Mouse (Mus musculus) hindbrain, embryonic 16.5 days (tissue): Measurements from ENCODE around the gene Gprin1. TPM values are rescaled to one million over a fixed set of nuclear protein-coding genes. Genes with fewer than 3 reads are reported as not detected.
A peak's percentile ranks its signal among the peaks of the same experiment; 100 is the strongest.
"Not testable (repeated sequence)": the region's sequence is repeated elsewhere in the genome, so short reads cannot be mapped to it uniquely, and the experiment has no call there.

Experiments used
- ATAC-seq: fragments of 200-750 bp; cut with Nextera tagmentation; 2 replicates; pipeline ENCODE4 v1.8.0; 2017; ENCODE audit warnings: moderate TSS enrichment, moderate library complexity
- H3K27ac ChIP-seq: fragments of 300-500 bp; sonication (generic); 2 replicates; pipeline ENCODE4 v1.5.1; 2014; ENCODE audit warnings: low read depth, mild to moderate bottlenecking, control low read depth, low read length, moderate library complexity
- H3K27me3 ChIP-seq: fragments of 300-500 bp; sonication (generic); replicated peaks from 2 replicates; pipeline ENCODE4 v1.6.1; 2014; ENCODE audit warnings: low read length; ENCODE audit not compliant: control insufficient read depth, insufficient read depth
- H3K36me3 ChIP-seq: fragments of 300-500 bp; sonication (generic); 2 replicates; pipeline ENCODE4 v1.6.1; 2014; ENCODE audit warnings: mild to moderate bottlenecking, low read length, moderate library complexity, mixed read lengths; ENCODE audit not compliant: control insufficient read depth, insufficient read depth
- H3K4me1 ChIP-seq: fragments of 300-500 bp; sonication (generic); 2 replicates; pipeline ENCODE4 v1.6.1; 2014; ENCODE audit warnings: low read depth, low read length; ENCODE audit not compliant: control insufficient read depth, insufficient read depth
- H3K4me2 ChIP-seq: fragments of 300-500 bp; sonication (generic); 2 replicates; pipeline ENCODE4 v1.6.1; 2014; ENCODE audit warnings: mild to moderate bottlenecking, low read length, control low read depth, moderate library complexity
- H3K4me3 ChIP-seq: fragments of 300-500 bp; sonication (generic); 2 replicates; pipeline ENCODE4 v1.5.1; 2014; ENCODE audit warnings: mild to moderate bottlenecking, low read length, control low read depth, moderate library complexity
- H3K9ac ChIP-seq: fragments of 300-500 bp; sonication (generic); 2 replicates; pipeline ENCODE4 v1.6.1; 2014; ENCODE audit warnings: low read depth, mild to moderate bottlenecking, control low read depth, low read length, moderate library complexity
- H3K9me3 ChIP-seq: fragments of 300-500 bp; sonication (generic); 2 replicates; pipeline ENCODE4 v1.6.1; 2014; ENCODE audit warnings: mild to moderate bottlenecking, low read length, moderate library complexity; ENCODE audit not compliant: control insufficient read depth
- WGBS: fragments of 180-500 bp; shearing (Covaris S2); extraction: QIAGEN DNeasy Blood & Tissue Kit; methylation state at CpG from one replicate; pipeline ENCODE4 v1.1.7; 2014; 5-methylcytosine and 5-hydroxymethylcytosine counted together
- polyA plus RNA-seq: library from polyadenylated mRNA; unstranded; fragments of >200 nt; fragmentation: Nextera tagmentation; extraction: Ambion mirVana; gene quantifications from 2 replicates; pipeline ENCODE4 v1.2.1, GENCODE M21; 2015

The Gprin1 gene
- polyA plus RNA-seq, 1 experiment from 2014 or later = 5.7 TPM

DNA sequence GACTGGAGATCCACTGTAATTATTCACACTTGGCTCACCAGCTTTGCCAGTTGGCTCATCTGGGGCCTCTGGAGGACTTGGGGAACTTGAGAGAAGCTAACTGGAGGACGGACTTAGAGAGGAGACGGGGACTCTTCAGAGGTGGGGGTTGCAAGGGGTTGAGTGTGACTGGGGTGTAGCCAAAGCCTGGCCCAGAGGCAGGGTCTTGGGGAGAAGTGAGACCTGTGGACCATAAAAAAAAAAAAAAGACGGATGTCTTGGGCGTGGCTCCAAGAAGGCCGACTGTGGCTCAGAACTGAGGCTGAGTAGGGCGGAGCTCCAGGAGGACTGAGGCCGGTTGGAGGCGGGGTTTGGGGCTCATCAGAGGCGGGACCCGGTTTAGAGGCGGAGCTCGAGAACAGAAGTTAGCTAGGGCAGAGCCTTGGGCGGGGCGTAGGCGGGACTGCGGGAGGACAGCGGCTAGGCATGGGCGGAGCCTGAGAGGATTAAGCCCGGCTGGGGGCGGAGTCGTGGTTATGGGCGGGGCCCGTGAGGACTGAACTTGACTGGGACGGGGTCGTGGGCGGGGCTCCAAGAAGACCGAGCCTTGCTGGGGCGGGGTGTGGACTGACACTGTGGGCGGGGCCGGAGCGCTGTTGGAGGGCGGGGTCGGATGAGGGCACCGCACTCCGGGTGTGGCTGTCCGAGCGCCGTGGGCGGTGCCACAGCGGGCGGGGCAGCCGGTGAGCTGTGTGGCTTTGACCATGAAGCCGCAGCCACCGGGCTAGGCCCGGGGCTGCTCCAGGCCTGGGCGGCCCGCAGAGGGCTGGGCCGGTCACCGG is 39.3 kb upstream of the Gprin1 start, which contains the start of gene Tspan17:
TSS of gene Tspan17 (plus strand) at position 638 of the 821 bp plus-strand sequence.
- Histone ChIP-seq H3K27me3 (peaks cover 3% of the 10 kb centered on the region; the same call in 1 of the 2 replicates), H3K27ac (0 out of 2 replicates have a peak within 1 kb of the TSS, but pooled peaks have one; percentile 50), H3K4me1 (peaks cover 11% of the 10 kb centered on the region), H3K9me3 (no peaks in the 10 kb centered on the region), H3K36me3 (no peaks in the 10 kb centered on the region), H3K4me3 (peak within 1 kb of the TSS; percentile 59), H3K4me2 (peak within 1 kb of the TSS; percentile 79), H3K9ac (peak within 1 kb of the TSS; percentile 70)
- WGBS = 3% methylated on average over 47 of the region's 49 CpGs
- ATAC-seq = peak; percentile 90

DNA sequence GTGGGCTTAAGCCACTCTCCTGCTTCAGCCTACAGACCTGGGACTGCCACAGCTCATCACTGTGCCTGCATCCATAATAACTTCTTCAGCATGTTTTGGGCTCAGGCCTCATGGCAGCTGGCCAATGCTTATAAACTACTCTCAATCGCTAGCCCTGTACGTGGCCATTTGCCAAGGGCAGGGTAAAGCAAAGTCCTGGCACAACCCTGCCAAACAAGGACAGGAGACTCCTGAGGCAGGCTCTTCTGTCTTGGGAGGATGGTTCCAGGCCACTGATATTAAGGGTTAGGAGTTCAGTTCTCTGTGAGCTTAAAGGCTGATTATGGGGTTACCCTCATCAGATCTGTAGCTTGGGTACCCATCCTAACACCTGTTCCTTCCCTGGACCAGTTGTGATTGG is 37.9 kb upstream of the Gprin1 start:
- peaks cover 11% of the 10 kb centered on the region for H3K4me1 ChIP-seq
- not testable (repeated sequence) for H3K27ac ChIP-seq, ATAC-seq, H3K4me3 ChIP-seq, H3K27me3 ChIP-seq, H3K9me3 ChIP-seq, H3K4me2 ChIP-seq, H3K36me3 ChIP-seq, H3K9ac ChIP-seq
- 52% methylated on average over 2 of the region's 2 CpGs for WGBS

GRCm38 (mm10) chr13:54783698-54784097 is 34.0 kb upstream of the Gprin1 start, which contains the start of gene Eif4e1b:
TSS of gene Eif4e1b (plus strand) at chr13:54783998.
- 94% methylated on average over 4 of the region's 4 CpGs for WGBS
- Histone ChIP-seq H3K9me3 (no peaks in the 10 kb centered on the region), H3K4me3 (no peak within 1 kb of the TSS), H3K4me2 (no peak within 1 kb of the TSS), H3K4me1 (peaks cover 4% of the 10 kb centered on the region), H3K9ac (no peak within 1 kb of the TSS), H3K27ac (no peak within 1 kb of the TSS), H3K27me3 (no peaks in the 10 kb centered on the region), H3K36me3 (no peaks in the 10 kb centered on the region)
- ATAC-seq = no peak

- Histone ChIP-seq H3K9ac (no peak overlapping the region), H3K27ac (no peak overlapping the region), H3K27me3 (no peaks in the 10 kb centered on the region), H3K9me3 (no peaks in the 10 kb centered on the region), H3K4me2 (no peak overlapping the region), H3K4me1 (peaks cover 4% of the 10 kb centered on the region), H3K36me3 (no peaks in the 10 kb centered on the region), H3K4me3 (no peak overlapping the region)
- no peak for ATAC-seq
- 46% methylated on average over 2 of the region's 2 CpGs for WGBS
Measured at GRCm38 (mm10) chr13:54783235-54783634, 33.6 kb upstream of the Gprin1 start.

GRCm38 (mm10) chr13:54781086-54781485 is 31.4 kb upstream of the Gprin1 start:
- Histone ChIP-seq H3K9ac (no peak overlapping the region), H3K4me1 (peaks cover 4% of the 10 kb centered on the region), H3K4me2 (no peak overlapping the region), H3K4me3 (no peak overlapping the region), H3K9me3 (no peaks in the 10 kb centered on the region), H3K36me3 (no peaks in the 10 kb centered on the region), H3K27ac (no peak overlapping the region), H3K27me3 (no peaks in the 10 kb centered on the region)
- no peak for ATAC-seq
- WGBS = 83% methylated on average over 3 of the region's 3 CpGs

DNA sequence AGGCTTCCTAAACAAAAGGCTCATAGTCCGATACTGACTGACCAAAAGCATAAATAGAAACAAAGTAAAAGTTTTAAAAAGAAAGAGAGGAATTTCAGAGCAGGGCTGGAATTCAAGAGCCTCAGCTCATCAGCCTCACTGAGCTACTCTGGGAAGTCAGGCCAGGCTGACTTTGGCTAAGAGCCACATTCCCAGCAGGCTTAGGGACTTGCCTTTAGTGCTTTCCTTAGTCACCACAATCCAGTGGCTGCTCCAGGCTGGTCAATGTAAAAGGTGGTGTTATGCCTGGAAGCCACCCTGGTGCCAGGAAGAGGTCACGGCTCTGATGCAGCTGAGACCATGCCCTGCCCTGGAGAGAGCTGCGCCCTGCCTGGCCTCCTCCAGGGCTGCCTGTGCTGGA is 30.9 kb upstream of the Gprin1 start:
- no peaks in the 10 kb centered on the region for H3K9me3 ChIP-seq
- no peak overlapping the region for H3K9ac ChIP-seq
- H3K27me3 ChIP-seq = no peaks in the 10 kb centered on the region
- peaks cover 4% of the 10 kb centered on the region for H3K4me1 ChIP-seq
- no peak overlapping the region for H3K27ac ChIP-seq
- H3K36me3 ChIP-seq = no peaks in the 10 kb centered on the region
- no peak overlapping the region for H3K4me2 ChIP-seq
- ATAC-seq = peak; percentile 67
- 58% methylated on average over 3 of the region's 3 CpGs for WGBS
- H3K4me3 ChIP-seq = no peak overlapping the region

- peak overlapping the region; percentile 79; the same call in 1 of the 2 replicates for H3K27ac ChIP-seq
- peak overlapping the region; percentile 68 for H3K4me3 ChIP-seq
Measured at GRCm38 (mm10) chr13:54767012-54767411, 17.3 kb upstream of the Gprin1 start.

DNA sequence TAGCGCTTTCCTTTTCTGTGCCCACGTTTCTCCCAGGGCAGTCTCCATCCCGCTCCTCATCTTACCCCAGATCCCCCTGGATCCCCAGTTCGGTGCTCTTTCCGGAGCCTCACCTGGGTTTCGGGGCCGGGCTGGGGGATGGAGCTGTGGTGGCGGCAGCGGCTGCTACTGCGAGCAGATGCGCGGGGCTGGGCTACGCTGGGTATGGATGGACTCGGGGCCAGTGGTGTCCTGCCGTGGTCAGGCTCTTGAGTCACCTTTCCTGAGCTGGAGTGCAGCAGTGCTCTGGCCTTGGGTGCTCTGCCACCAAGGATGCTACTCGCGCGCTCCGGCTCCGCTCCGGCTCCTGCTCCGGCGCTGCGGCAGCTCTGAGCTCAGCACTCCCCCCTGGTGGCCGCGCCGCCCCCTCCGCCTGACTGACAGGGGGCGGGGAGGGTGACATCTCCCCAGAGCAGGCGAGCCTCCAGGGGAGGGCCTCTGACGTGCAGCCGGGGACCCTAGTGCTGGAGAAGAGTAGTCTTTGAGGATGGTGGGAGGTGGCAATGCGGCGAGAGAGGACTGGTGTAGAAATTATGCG is 16.6 kb upstream of the Gprin1 start, which contains the start of gene Sncb:
TSS of gene Sncb (minus strand) at position 404 of the 577 bp plus-strand sequence.
- Histone ChIP-seq H3K36me3 (no peaks in the 10 kb centered on the region), H3K9me3 (no peaks in the 10 kb centered on the region), H3K9ac (peak within 1 kb of the TSS; percentile 85), H3K4me3 (peak within 1 kb of the TSS; percentile 68), H3K4me2 (peak within 1 kb of the TSS; percentile 79), H3K27me3 (peaks cover 5% of the 10 kb centered on the region), H3K27ac (peak within 1 kb of the TSS; percentile 79), H3K4me1 (peaks cover 18% of the 10 kb centered on the region)
- 2% methylated on average over 33 of the region's 35 CpGs for WGBS
- ATAC-seq = peak; percentile 86

More at GRCm38 (mm10) chr13:54767012-54767411, 17.3 kb upstream of the Gprin1 start:
- Histone ChIP-seq H3K36me3 (no peaks in the 10 kb centered on the region), H3K4me2 (peak overlapping the region; percentile 79), H3K27me3 (peaks cover 5% of the 10 kb centered on the region), H3K4me1 (peaks cover 18% of the 10 kb centered on the region), H3K9me3 (no peaks in the 10 kb centered on the region), H3K9ac (peak overlapping the region; percentile 85; the same call in 1 of the 2 replicates)
- 84% methylated on average over 4 of the region's 4 CpGs for WGBS
- no peak for ATAC-seq
